8 mouse cellular contexts compared by ENCODE assay signal in the genomic region with DNA sequence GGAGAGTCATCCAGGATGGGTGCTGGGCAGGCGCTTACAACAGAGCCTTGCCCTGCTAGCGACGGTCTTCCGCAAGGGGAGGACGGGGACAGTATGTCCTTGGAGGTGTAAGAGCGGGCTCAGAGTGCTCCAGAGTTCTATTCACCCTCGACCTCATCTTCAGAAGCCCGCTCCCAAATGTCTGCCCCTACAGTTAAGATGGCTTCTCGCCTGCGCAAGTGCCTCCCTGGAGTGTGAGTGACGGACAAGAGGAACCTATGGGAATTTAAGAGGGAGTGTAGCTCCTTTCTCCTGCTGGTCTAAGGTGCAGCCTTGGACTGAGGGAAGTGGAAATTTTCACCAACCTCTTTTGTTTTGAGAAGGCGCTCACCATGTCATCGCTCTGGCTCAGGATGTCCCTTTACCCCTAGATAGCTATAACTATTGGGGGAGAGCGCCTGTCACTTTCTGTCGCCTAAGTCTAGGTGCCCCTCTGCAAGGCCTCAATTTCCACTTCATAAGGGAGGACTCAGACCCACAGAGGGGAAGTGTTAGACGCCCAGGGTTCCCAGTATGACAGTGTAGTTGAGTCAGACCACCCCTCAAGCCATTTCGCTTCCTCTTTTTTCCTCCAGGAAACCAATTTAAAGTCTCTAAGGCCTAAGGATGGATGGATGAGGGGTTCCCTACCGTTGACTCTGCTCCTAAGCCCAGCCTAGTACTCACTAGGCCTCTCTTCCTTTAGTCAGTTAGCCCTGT. TPM values are rescaled to one million over a fixed set of nuclear protein-coding genes. Genes with fewer than 3 reads are reported as not detected.
DNase-seq lines count a peak whose midpoint lies in the region; ATAC-seq and TF ChIP-seq lines count a peak whose summit lies in the region.

A gene (minus strand): TSS at position 212 of the 738 bp plus-strand sequence.

- H3K79me2 ChIP-seq in MEL (ENCODE audit: control insufficient read depth, insufficient read depth, low read length, poor library complexity), result peaks cover 14% of the 10 kb centered on the region

- WGBS in forebrain, embryonic 14.5 days, result 41% methylated on average over 18 of the region's 18 CpGs

- peak; percentile 6; the same call in 1 of the 2 replicates for ATAC-seq in forebrain, embryonic 14.5 days
- ATAC-seq in inflammation-experienced regulatory T-cells, adult 6 months, result no peak

- no peak for TF ChIP-seq CTCF in MEL (IDR thresholded peaks at IDR 0.05 in 2 of 3, conservative IDR thresholded peaks at IDR 0.05 in 1 of 3; ENCODE audit: control insufficient read depth in 1 of 3, insufficient read depth in 1 of 3, low read depth in 2 of 3, low read length in 3 of 3, poor library complexity in 1 of 3, severe bottlenecking in 1 of 3)

- no peak for TF ChIP-seq RAD21 in MEL (IDR thresholded peaks at IDR 0.05; ENCODE audit: low read depth, low read length)

- H3K4me2 ChIP-seq in forebrain, embryonic 14.5 days (ENCODE audit: low read length), result peak within 1 kb of the TSS; percentile 70

- no peaks in the 10 kb centered on the region for H3K9me3 ChIP-seq in MEL (replicated peaks; ENCODE audit: insufficient read depth, low read length)
- no peaks in the 10 kb centered on the region for H3K9me3 ChIP-seq in forebrain, embryonic 14.5 days (replicated peaks; ENCODE audit: control insufficient read depth, low read length)
- H3K9me3 ChIP-seq in megakaryocyte, embryonic 14.5 days, result no peaks in the 10 kb centered on the region

- peak within 1 kb of the TSS; percentile 50 for H3K27ac ChIP-seq in MEL (ENCODE audit: control insufficient read depth, low read depth, low read length)
- no peak within 1 kb of the TSS for H3K27ac ChIP-seq in forebrain, embryonic 14.5 days (ENCODE audit: low read depth, low read length)

- peaks cover 9 to 32% of the 10 kb centered on the region in 2 experiments for H3K4me1 ChIP-seq in MEL (ENCODE audit: control insufficient read depth in 1 of 2, insufficient read depth in 2 of 2, low read length in 2 of 2)
- H3K4me1 ChIP-seq in forebrain, embryonic 14.5 days (ENCODE audit: control insufficient read depth, insufficient read depth, low read length), result peaks cover 13% of the 10 kb centered on the region; the same call in 1 of the 2 replicates
- peaks cover 55% of the 10 kb centered on the region for H3K4me1 ChIP-seq in megakaryocyte, embryonic 14.5 days

- TF ChIP-seq EP300 in MEL (IDR thresholded peaks at IDR 0.05; ENCODE audit: low read depth in 1 of 2, low read length in 2 of 2), result no peak

- TF ChIP-seq POLR2A in MEL (IDR thresholded peaks at IDR 0.05; ENCODE audit: control insufficient read depth in 1 of 2, insufficient read depth in 1 of 2, low read depth in 1 of 2, low read length in 2 of 2, poor library complexity in 1 of 2), result no peak

- peak within 1 kb of the TSS; percentile 92 for H3K9ac ChIP-seq in MEL (ENCODE audit: control insufficient read depth, low read depth, low read length, poor library complexity, severe bottlenecking)
- H3K9ac ChIP-seq in forebrain, embryonic 14.5 days (ENCODE audit: low read length), result peak within 1 kb of the TSS; percentile 71

- H3K27me3 ChIP-seq in MEL (ENCODE audit: control insufficient read depth in 1 of 2, insufficient read depth in 2 of 2, low read length in 2 of 2), result no peaks in the 10 kb centered on the region
- no peaks in the 10 kb centered on the region for H3K27me3 ChIP-seq in forebrain, embryonic 14.5 days (replicated peaks; ENCODE audit: control insufficient read depth, insufficient read depth, low read length)
- no peaks in the 10 kb centered on the region for H3K27me3 ChIP-seq in megakaryocyte, embryonic 14.5 days (replicated peaks)

- DNase-seq in gastrocnemius, postnatal 4 days (ENCODE audit: low spot score in 2 of 2), result no peak
- DNase-seq in gastrocnemius, postnatal 25 days, result no peak
- peak; percentile 61 for DNase-seq in MEL (ENCODE audit: low read depth, low spot score)
- no peak for DNase-seq in forebrain, embryonic 14.5 days (ENCODE audit: low spot score)
- DNase-seq in testis, postnatal 10 days (ENCODE audit: low spot score), result no peak
- no peak for DNase-seq in spleen, postnatal 36 days (ENCODE audit: low spot score in 2 of 2)

- peaks cover 0 to 18% of the 10 kb centered on the region in 2 experiments; a peak in 2 of 4 replicates for H3K36me3 ChIP-seq in MEL (ENCODE audit: control insufficient read depth in 1 of 2, insufficient read depth in 2 of 2, low read length in 2 of 2)
- H3K36me3 ChIP-seq in forebrain, embryonic 14.5 days (ENCODE audit: control insufficient read depth, insufficient read depth, low read length), result 0 out of 2 replicates have a peak, but pooled peaks cover under 1% of the 10 kb centered on the region
- H3K36me3 ChIP-seq in megakaryocyte, embryonic 14.5 days (replicated peaks; ENCODE audit: low read length), result peaks cover 34% of the 10 kb centered on the region

- H3K4me3 ChIP-seq in MEL (ENCODE audit: control insufficient read depth in 1 of 2, insufficient read depth in 1 of 2, low read depth in 2 of 2, low read length in 2 of 2), result peak within 1 kb of the TSS; percentile 55 to 59
- H3K4me3 ChIP-seq in forebrain, embryonic 14.5 days (ENCODE audit: low read depth, low read length), result peak within 1 kb of the TSS; percentile 51
- H3K4me3 ChIP-seq in megakaryocyte, embryonic 14.5 days (replicated peaks), result peak within 1 kb of the TSS; percentile 92

TF ChIP-seq in MEL, 35 proteins besides CTCF, POLR2A, EP300 and RAD21:
- no peak for TF ChIP-seq SMC3 (IDR thresholded peaks at IDR 0.05; ENCODE audit: low read depth, low read length)
- TF ChIP-seq ZC3H11A (IDR thresholded peaks at IDR 0.05; ENCODE audit: low read depth, low read length), result no peak
- no peak for TF ChIP-seq HCFC1 (IDR thresholded peaks at IDR 0.05; ENCODE audit: low read depth, low read length)
- no peak for TF ChIP-seq POLR2AphosphoS5 (IDR thresholded peaks at IDR 0.05; ENCODE audit: borderline replicate concordance, low read depth, low read length)

RNA-seq across cellular contexts. Expression of the gene that starts here (rescaled TPM):
- 10 to 100 TPM; 16.7 to 20.8 TPM for total RNA-seq in gastrocnemius, postnatal 4 days (2021)
- total RNA-seq in gastrocnemius, postnatal 25 days (2021), result 1 to 10 TPM; 2.6 to 4.7 TPM
- total RNA-seq in MEL (2012; rRNA removed), result 29.4 and 34.2 TPM in 2 replicates
- 10 to 100 TPM in 1 of 2 experiments, not detected in 1; 47.2 TPM for polyA plus RNA-seq in MEL (2012; ENCODE audit: insufficient read depth in 1 of 2, insufficient read length in 2 of 2, low read depth in 1 of 2, low replicate concordance in 2 of 2, missing spikeins in 1 of 2)
- polyA plus RNA-seq in forebrain, embryonic 14.5 days (2014; fragmentation: Nextera tagmentation; extraction: Ambion mirVana), result 10.3 and 10.7 TPM in 2 replicates
- 10 to 100 TPM; 11.2 to 27.9 (median 20.4) TPM for polyA plus RNA-seq in inflammation-experienced regulatory T-cells, adult 6 months (2017; shearing (Covaris generic))
- 8.2 and 12.4 TPM in 2 replicates for polyA plus RNA-seq in megakaryocyte, embryonic 14.5 days (2012; ENCODE audit: insufficient read depth, low replicate concordance)
